Mouse (Mus musculus) retina, postnatal 1 day (tissue): ENCODE results near the gene Gm27021.

Experiments used
- DNase-seq: peaks from one replicate; pipeline ENCODE4 v3.0.0-alpha.2; 2012

The Gm27021 gene

GRCm38 (mm10) chr8:120634329-120634839, 33.5 kb downstream of the Gm27021 start:
- DNase-seq, result peak; percentile 56

- peak; percentile 45 for DNase-seq
These were observed 34.1 kb downstream of the Gm27021 start for GRCm38 (mm10) chr8:120633665-120634271.

DNA sequence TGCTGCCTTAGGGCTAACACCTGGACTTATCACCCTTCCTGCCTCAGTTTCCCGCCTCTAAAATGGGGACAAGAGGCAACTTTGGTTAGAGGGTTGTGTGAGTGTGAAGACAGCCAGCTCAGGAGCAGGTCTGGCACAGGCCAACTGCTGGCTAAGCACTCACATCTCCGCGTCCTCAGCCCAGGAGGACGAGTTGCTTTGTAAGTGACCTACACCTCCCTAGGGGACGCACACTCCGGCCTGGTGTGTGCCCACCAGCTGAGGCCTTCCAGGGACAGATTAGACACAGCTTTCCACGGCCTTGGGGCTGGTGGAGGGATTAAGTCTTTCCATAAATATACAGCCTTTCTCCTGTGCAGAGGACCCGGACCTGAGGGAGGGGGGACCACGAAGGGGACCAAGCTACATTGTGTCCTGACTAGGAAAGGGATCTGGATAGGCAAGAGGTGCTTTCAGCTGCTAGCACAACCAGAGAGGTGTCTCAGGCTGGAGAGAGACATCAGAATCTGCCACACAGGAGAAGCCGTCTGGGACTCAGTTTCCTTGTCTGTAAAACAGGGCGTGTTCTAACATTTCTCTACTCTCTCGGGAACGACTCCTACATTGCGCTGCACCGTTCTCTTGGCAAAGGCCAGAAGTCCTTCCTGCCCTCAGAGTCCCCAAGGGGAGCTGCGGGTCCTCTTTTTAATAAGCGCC, 34.8 kb downstream of the Gm27021 start:
- DNase-seq, result peak; percentile 42

DNA sequence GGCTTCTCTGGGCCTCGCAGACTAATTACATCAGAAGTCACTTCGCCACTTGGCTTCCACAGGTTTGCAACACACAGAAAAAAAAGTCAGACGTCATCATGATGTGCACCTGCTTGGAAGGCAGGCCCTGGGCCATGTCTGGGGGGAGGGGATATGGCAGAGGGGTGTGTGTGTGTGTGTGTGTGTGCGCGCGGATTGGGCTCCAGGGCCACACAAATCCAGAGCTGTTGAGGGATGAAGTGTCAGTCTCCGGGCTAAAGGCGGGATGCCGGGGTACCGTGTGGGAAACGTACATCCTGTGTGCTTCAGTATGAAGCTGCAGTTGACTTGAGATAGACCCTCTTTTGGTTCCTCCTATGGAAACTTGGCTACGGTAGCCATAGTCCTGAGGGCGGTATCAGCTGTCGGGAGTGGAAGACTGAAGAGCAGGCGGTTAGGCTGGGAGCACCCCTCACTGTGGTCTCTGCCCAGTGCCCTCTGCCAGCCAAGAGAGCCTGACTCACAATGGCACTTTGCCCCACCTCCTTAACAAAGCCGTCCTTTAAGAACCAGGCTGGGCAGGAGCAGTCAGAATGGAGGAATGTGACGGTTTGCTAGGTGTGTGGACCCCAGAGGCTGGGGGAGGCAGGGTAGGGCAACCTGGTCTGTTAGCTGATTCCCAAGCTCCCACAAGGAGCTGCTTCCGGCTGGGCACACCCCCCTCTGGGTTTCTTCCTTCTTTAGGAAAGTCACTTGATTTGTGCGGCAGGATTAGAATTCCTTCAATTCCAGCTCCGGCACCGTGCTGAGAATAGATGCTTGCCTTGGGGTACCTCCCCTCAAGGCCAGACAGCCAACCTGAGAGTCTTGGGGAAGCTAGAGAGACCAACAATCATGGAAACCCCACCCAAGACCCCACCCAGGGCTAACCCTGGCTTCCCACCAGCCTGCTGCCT, 36.2 kb downstream of the Gm27021 start:
- no peak for DNase-seq

DNA sequence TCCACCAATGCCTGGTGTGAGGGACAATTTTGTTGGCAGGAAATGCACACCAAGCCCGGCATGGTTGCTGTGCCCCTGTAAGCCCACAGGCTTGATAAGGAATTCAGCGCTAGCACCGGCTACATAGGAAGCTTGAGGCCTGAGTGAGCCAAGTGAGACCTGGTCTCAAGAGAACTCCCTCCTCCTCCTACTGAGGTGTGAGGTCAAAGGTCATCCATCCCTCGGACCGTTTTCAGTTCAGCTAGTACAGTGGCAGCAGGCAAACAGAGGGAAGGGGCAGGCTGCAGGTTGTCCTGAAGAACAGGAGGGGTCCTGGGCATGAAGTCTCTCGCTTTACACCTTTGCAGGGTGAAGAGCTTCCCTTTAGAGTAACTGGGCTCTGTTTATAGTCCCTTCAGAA, 37.0 kb downstream of the Gm27021 start:
- no peak for DNase-seq

DNA sequence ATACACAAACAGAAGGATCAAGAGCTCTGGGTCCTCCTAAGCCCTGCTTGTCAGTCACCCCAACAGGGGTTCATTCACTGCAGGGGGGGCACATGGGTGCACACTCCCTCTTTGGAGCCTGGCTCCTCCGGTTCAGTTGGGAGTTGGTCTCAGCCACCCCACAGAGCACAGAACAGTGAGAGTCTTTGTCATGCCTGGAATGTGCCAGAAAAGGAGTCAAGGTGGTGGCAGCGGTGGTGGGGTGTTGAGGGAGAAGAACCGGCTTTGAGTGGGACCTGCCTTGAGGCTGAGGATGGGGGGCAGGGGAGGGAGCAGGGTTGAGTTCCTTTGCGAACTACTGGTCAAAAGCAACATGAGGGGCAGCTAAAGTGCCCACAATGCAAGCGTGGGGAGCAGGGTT, 37.8 kb downstream of the Gm27021 start:
- DNase-seq, result no peak

DNA sequence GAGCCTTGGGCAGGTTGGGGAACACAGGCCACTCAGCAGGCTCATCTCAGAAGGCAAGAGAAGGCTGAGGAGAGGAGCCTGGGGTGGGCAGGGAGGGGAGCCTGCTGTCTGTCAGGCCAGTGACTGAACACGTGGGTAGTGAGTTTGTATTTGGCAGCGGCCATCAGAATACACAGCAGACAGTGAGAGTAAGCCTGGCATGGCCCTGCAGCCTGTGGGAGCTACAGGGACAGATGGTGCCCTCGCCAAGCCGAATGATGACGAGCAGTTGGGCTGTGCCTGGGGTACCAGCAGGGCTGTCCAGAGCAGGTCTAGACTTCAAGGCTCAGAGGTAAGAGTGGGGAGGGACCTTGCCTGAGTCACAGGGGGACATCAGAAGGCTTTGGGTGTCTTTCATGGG, 40.6 kb downstream of the Gm27021 start:
- DNase-seq, result no peak

- no peak for DNase-seq
These were observed 41.4 kb downstream of the Gm27021 start for GRCm38 (mm10) chr8:120626461-120626860.

- peak; percentile 55 for DNase-seq
These were observed 44.3 kb downstream of the Gm27021 start for GRCm38 (mm10) chr8:120623608-120624007.

DNA sequence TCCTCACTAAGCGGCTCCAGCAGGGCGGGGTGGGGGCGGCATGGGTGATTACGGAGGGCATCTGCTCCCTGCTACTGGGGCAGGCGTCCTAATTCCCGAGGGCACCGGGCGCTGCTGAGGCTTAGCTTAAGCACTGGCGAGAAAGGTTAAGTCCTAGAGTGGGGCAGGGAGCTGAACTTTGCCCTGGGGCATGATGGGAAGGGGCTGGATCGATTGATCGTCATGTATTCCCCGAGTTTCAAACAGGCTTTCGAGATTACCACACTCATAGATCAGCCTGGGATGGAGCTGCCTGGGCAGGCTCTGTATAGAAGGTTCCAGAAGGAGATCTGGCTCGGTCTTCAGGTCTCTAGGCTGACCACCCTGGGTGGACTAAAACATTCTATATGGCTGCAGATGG, 45.7 kb downstream of the Gm27021 start:
- peak; percentile 75 for DNase-seq

DNA sequence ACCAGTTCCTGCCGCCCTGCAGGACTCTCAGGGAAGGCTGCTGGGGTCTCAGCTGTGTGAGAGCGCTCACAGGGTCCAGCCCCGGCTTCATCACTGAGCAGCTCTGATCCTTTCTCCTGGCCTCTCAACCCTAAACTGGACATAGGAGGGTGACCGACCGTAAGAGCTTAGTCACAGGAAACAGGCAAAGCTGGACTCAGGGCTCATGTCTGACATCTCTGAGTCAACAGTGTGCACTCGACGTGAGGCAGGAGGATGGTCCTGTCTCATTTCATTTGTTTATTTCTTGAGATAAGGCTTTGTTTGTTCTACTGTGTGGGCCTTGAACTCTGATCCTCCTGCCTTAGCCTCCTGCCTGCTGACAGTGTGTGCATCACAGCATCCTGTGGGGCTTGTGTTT, 47.4 kb downstream of the Gm27021 start:
- no peak for DNase-seq

GRCm38 (mm10) chr8:120619235-120620180, 48.4 kb downstream of the Gm27021 start:
- peak; percentile 45 for DNase-seq

DNA sequence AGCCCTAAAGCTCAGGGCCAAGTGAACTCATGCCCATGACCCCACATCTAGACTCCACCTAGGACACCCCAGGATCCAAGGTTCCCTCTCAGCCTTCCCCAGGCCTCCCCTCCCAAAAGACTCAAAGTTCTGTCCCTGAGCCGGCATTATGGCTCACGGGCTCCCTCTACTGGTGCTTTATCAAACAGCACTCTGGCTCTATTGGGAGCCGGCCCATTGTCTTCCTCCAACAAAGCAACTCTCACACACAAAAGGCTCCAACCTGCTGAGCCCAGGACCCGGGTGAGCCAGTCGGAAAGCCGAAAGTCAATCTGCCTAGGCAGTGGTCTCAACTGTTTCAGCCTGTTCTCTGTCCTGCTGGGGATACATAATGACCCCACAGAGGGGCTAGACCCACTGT, 49.8 kb downstream of the Gm27021 start:
- DNase-seq, result peak; percentile 91

- DNase-seq, result peak; percentile 89
These were observed 50.9 kb downstream of the Gm27021 start for GRCm38 (mm10) chr8:120616663-120617626.

DNA sequence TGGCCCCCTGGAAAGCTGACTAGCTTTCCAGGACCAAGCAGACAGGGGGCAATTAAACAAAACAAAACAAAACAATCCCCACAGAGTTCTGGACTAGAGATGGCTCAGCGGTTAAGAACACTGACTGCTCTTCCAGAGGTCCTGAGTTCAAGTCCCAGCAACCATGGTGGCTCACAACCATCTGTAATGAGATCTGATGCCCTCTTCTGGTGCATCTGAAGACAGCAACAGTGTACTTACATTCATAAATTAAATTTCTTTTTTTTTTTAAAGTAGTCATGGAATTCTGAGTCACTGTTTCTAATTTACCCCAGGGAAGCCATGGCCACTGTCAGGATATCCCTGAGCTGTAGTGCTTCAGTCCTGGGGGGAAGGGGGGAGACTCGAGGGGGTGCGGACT, 53.4 kb downstream of the Gm27021 start:
- no peak for DNase-seq

GRCm38 (mm10) chr8:120610824-120611223, 57.1 kb downstream of the Gm27021 start:
- no peak for DNase-seq

- peak; percentile 79 for DNase-seq
These were observed 60.0 kb downstream of the Gm27021 start for GRCm38 (mm10) chr8:120607885-120608284.

- no peak for DNase-seq
These were observed 60.4 kb downstream of the Gm27021 start for GRCm38 (mm10) chr8:120607460-120607859.

DNA sequence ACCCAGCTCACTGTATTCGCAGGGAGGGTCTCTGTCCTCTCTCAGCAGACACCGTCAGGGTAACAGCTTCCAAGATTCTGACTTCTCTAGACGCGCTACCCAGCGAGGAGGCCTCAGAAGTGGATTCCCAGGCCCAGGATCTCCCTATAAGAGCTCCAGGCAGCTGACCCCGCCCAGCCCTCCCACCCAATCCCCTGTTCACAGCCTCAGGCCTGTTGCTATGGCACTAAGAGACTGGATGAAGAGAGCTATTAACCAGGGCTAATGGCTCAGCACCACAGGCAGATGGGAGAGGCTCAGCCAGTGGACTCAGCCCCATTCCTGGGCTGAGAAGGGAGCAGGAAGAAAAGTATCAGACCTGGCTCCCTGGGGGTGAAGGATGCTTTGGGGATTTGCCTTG, 65.2 kb downstream of the Gm27021 start:
- peak; percentile 85 for DNase-seq

DNA sequence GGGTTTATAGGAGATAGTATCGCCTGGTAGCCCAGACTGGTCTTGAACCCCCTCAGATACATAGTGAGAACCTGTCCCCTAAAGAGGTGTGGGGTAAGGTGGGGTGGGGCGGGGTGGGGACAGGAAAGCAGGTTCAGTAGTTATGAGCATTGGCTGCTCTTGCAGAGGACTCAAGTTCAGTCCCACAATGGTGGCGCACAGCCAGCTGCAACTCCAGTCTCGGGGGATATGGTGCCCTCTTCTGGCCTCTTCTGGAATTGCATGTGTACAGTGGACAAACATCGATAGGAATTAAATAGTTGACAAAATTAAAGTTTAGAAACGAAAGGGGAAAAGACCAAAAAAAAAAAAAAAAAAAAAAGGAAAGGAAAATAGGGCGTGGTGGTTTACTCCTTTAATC, 68.4 kb downstream of the Gm27021 start:
- peak; percentile 81 for DNase-seq

DNA sequence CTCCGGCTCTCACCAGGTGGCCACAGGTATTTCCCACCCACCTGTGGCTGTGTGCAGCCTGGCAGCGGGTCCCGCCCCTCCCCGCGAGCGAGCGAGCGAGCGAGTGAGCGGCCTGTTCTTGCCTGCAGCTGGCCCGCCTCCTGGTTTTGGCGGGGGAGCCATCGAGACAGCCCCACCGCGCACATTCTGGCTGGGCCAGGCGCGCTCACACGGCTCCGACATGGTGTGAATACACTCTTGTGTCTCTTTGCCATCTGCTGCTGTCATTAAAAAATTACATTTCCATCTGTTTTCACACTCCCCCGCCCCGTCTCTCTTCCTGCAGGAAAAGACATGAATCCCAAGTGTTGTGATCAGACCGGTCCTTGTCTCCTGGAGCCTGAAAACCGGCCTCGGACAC, 69.3 kb downstream of the Gm27021 start:
- DNase-seq, result no peak
